Mouse (Mus musculus) stomach, embryonic 15.5 days (tissue): Measurements from ENCODE around the gene Abcg5. TPM values are rescaled to one million over a fixed set of nuclear protein-coding genes. Genes with fewer than 3 reads are reported as not detected.
A peak's percentile ranks its signal among the peaks of the same experiment; 100 is the strongest.

Experiments
- ATAC-seq: fragments of 200-750 bp; cut with Nextera tagmentation; 2 replicates; pipeline ENCODE4 v1.8.0; 2017; ENCODE audit warnings: low read depth, moderate number of reproducible peaks, moderate TSS enrichment; ENCODE audit not compliant: insufficient read depth, low FRiP score
- H3K27ac ChIP-seq: fragments of 300-500 bp; sonication (generic); 2 replicates; pipeline ENCODE4 v1.5.1; 2015; ENCODE audit warnings: mild to moderate bottlenecking, inconsistent platforms
- H3K27me3 ChIP-seq: fragments of 300-500 bp; sonication (generic); replicated peaks from 2 replicates; pipeline ENCODE4 v1.6.1; 2015; ENCODE audit warnings: inconsistent platforms
- H3K36me3 ChIP-seq: fragments of 300-500 bp; sonication (generic); 2 replicates; pipeline ENCODE4 v1.6.1; 2015; ENCODE audit warnings: inconsistent platforms
- H3K4me1 ChIP-seq: fragments of 300-500 bp; sonication (generic); 2 replicates; pipeline ENCODE4 v1.6.1; 2015; ENCODE audit warnings: inconsistent platforms
- H3K4me2 ChIP-seq: fragments of 300-500 bp; sonication (generic); 2 replicates; pipeline ENCODE4 v1.6.1; 2015; ENCODE audit warnings: mild to moderate bottlenecking, inconsistent platforms
- H3K4me3 ChIP-seq: fragments of 300-500 bp; sonication (generic); replicated peaks from 2 replicates; pipeline ENCODE4 v1.5.1; 2015; ENCODE audit warnings: inconsistent platforms
- H3K9ac ChIP-seq: fragments of 300-500 bp; sonication (generic); 2 replicates; pipeline ENCODE4 v1.6.1; 2015; ENCODE audit warnings: inconsistent platforms
- H3K9me3 ChIP-seq: fragments of 300-500 bp; sonication (generic); 2 replicates; pipeline ENCODE4 v1.6.1; 2016; ENCODE audit warnings: inconsistent platforms
- WGBS: fragments of 180-500 bp; shearing (Covaris S2); methylation state at CpG from one replicate; pipeline ENCODE4 v1.1.7; 2015; 5-methylcytosine and 5-hydroxymethylcytosine counted together
- polyA plus RNA-seq: library from polyadenylated mRNA; unstranded; fragments of >200 nt; fragmentation: Nextera tagmentation; extraction: Ambion mirVana; gene quantifications from 2 replicates; pipeline ENCODE4 v1.2.1, GENCODE M21; 2015

Gene Abcg5
- polyA plus RNA-seq, 1 experiment from 2014 or later, result 0.90 TPM

GRCm38 (mm10) chr17:84681670-84682069, 1.1 kb downstream of the Abcg5 start:
- no peak overlapping the region for H3K4me3 ChIP-seq
- no peak overlapping the region for H3K27ac ChIP-seq
- H3K4me2 ChIP-seq, result no peak overlapping the region
- ATAC-seq, result no peak
- no peak overlapping the region for H3K9ac ChIP-seq
- no peaks in the 10 kb centered on the region for H3K9me3 ChIP-seq
- H3K36me3 ChIP-seq, result no peaks in the 10 kb centered on the region
- no peaks in the 10 kb centered on the region for H3K27me3 ChIP-seq
- 73% methylated on average over 3 of the region's 3 CpGs for WGBS
- H3K4me1 ChIP-seq, result no peaks in the 10 kb centered on the region

DNA sequence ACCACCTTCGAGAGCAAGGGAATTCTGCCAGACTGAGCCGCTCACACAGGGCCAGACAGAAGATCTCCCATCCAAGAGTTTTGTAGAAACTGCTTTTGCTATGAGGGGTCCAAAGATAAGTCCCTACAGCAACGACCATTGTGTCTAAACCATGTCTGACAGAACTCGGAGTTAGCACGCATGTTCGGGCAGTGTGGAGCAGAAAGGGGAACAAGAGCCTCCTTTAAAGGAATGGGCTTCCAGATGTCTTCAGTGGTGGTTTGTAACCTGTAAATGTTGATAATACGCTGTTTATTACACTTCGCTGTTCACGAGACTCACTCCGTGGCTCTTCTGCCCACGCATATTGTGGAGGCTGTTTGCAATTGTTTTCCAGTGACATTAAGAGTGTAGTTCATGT, 5.2 kb downstream of the Abcg5 start:
- H3K4me1 ChIP-seq, result no peaks in the 10 kb centered on the region
- 83% methylated on average over 11 of the region's 11 CpGs for WGBS
- no peaks in the 10 kb centered on the region for H3K27me3 ChIP-seq
- no peaks in the 10 kb centered on the region for H3K9me3 ChIP-seq
- H3K4me2 ChIP-seq, result no peak overlapping the region
- H3K27ac ChIP-seq, result no peak overlapping the region
- no peak overlapping the region for H3K9ac ChIP-seq
- no peak overlapping the region for H3K4me3 ChIP-seq
- no peaks in the 10 kb centered on the region for H3K36me3 ChIP-seq
- ATAC-seq, result no peak

- Histone ChIP-seq H3K9ac (no peak within 1 kb of the TSS), H3K4me1 (no peaks in the 10 kb centered on the region), H3K36me3 (no peaks in the 10 kb centered on the region), H3K27me3 (no peaks in the 10 kb centered on the region), H3K9me3 (no peaks in the 10 kb centered on the region), H3K4me3 (peak within 1 kb of the TSS; percentile 33), H3K4me2 (peak within 1 kb of the TSS; percentile 65), H3K27ac (no peak within 1 kb of the TSS)
- no peak for ATAC-seq
- under 1% methylated on average over 24 of the region's 24 CpGs for WGBS
These were observed 6.9 kb downstream of the Abcg5 start, which contains the start of gene Abcg8 for GRCm38 (mm10) chr17:84675951-84676366. Gene Abcg8, plus strand, starts transcription at chr17:84676302.

DNA sequence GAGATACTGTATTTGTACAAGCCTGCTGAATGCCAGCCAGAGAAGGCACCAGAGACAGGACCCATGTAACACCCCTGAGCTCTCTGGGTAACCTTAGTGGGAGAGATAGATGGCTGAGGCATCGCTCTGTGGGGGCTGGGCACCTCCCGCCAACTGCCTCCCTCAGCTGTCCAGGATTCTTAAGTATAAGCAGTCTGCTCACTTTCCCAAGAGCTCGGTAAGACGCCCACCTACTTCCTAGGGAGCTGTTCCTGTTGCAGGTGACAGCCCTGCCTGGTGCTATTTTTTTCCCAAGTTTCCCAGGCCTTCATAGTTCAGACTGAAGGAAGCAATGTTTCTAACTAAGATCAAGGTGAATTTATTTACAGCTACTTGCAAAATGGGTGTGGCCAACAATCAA, 7.6 kb downstream of the Abcg5 start:
- Histone ChIP-seq H3K9me3 (no peaks in the 10 kb centered on the region), H3K27me3 (no peaks in the 10 kb centered on the region), H3K36me3 (no peaks in the 10 kb centered on the region), H3K4me2 (no peak overlapping the region), H3K4me3 (no peak overlapping the region), H3K9ac (no peak overlapping the region), H3K4me1 (no peaks in the 10 kb centered on the region), H3K27ac (no peak overlapping the region)
- no peak for ATAC-seq
- 50% methylated on average over 4 of the region's 4 CpGs for WGBS

GRCm38 (mm10) chr17:84674048-84674447, 8.8 kb downstream of the Abcg5 start:
- 60% methylated on average over 7 of the region's 7 CpGs for WGBS
- H3K4me3 ChIP-seq, result no peak overlapping the region
- H3K27me3 ChIP-seq, result no peaks in the 10 kb centered on the region
- no peaks in the 10 kb centered on the region for H3K36me3 ChIP-seq
- H3K9ac ChIP-seq, result no peak overlapping the region
- H3K4me1 ChIP-seq, result no peaks in the 10 kb centered on the region
- no peak for ATAC-seq
- H3K4me2 ChIP-seq, result no peak overlapping the region
- H3K9me3 ChIP-seq, result no peaks in the 10 kb centered on the region
- H3K27ac ChIP-seq, result no peak overlapping the region

DNA sequence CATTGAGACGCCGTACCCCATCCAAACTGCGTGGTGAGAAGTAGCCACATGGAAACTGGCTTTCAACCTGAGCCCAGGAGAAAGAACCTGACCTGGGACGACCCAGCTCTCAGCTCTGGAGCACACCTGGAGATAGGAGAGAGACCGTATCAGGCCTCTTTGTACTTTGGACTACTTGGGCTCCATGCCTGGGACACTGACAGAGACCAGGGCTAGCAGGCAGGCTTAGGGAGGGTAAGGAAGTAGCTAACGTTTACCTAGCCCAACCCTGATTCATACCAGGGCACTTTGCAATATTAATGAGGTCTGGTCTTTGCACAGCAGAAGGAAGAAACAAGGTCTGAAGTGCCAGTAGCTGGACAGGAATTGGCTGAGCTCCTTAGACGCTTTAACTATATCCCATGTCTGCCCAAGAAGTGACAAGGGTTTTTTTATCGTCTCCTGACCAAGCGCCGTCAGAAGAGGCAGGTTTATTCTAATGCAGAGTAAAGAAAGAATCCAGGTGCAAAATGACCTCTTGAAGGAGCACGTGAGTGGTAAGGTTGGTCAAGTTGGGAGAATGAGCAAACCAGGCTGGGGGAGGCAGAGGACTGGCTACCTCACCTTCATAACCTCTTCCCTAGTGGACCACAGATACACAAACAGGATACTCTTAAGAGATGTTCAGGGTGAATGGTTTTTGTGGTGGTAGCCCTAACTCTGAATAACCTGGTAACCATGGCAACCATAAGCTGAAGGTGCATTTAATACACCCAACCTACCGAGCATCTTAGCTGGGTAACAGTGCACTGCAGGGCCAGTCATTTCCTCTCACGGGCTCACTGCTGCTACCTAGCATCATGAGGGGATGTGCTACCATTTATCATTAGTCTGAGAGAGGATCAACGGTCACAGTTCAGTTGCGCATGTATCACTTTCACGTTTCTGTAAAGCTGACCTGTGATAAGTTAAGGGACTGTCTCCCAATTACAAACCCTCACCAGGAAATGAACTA, 10.1 kb downstream of the Abcg5 start:
- Histone ChIP-seq H3K36me3 (no peaks in the 10 kb centered on the region), H3K27ac (no peak overlapping the region), H3K9me3 (no peaks in the 10 kb centered on the region), H3K9ac (no peak overlapping the region), H3K4me2 (no peak overlapping the region), H3K27me3 (no peaks in the 10 kb centered on the region), H3K4me1 (no peaks in the 10 kb centered on the region), H3K4me3 (no peak overlapping the region)
- 54% methylated on average over 16 of the region's 16 CpGs for WGBS
- ATAC-seq, result peak; percentile 83

- Histone ChIP-seq H3K9ac (no peak overlapping the region), H3K9me3 (no peaks in the 10 kb centered on the region), H3K27me3 (no peaks in the 10 kb centered on the region), H3K4me3 (no peak overlapping the region), H3K36me3 (no peaks in the 10 kb centered on the region), H3K4me2 (no peak overlapping the region), H3K4me1 (no peaks in the 10 kb centered on the region), H3K27ac (no peak overlapping the region)
- ATAC-seq, result no peak
- 83% methylated on average over 3 of the region's 3 CpGs for WGBS
These were observed 15.0 kb downstream of the Abcg5 start for GRCm38 (mm10) chr17:84667848-84668247.

GRCm38 (mm10) chr17:84665691-84666090, 17.1 kb downstream of the Abcg5 start:
- WGBS, result 34% methylated on average over 9 of the region's 9 CpGs
- no peak overlapping the region for H3K9ac ChIP-seq

GRCm38 (mm10) chr17:84665053-84665452, 17.8 kb downstream of the Abcg5 start:
- Histone ChIP-seq H3K27ac (no peak overlapping the region), H3K36me3 (no peaks in the 10 kb centered on the region), H3K4me3 (no peak overlapping the region), H3K4me1 (0 out of 2 replicates have a peak, but pooled peaks cover 4% of the 10 kb centered on the region), H3K27me3 (no peaks in the 10 kb centered on the region), H3K9ac (no peak overlapping the region), H3K9me3 (no peaks in the 10 kb centered on the region), H3K4me2 (no peak overlapping the region)
- no peak for ATAC-seq
- 35% methylated on average over 10 of the region's 10 CpGs for WGBS

More at GRCm38 (mm10) chr17:84665691-84666090, 17.1 kb downstream of the Abcg5 start:
- H3K4me1 ChIP-seq, result 0 out of 2 replicates have a peak, but pooled peaks cover 4% of the 10 kb centered on the region
- H3K4me3 ChIP-seq, result no peak overlapping the region
- H3K36me3 ChIP-seq, result no peaks in the 10 kb centered on the region
- no peaks in the 10 kb centered on the region for H3K9me3 ChIP-seq
- no peaks in the 10 kb centered on the region for H3K27me3 ChIP-seq
- no peak overlapping the region for H3K27ac ChIP-seq
- H3K4me2 ChIP-seq, result no peak overlapping the region
- ATAC-seq, result 0 out of 2 replicates have a peak, but pooled peaks have one; percentile 43

DNA sequence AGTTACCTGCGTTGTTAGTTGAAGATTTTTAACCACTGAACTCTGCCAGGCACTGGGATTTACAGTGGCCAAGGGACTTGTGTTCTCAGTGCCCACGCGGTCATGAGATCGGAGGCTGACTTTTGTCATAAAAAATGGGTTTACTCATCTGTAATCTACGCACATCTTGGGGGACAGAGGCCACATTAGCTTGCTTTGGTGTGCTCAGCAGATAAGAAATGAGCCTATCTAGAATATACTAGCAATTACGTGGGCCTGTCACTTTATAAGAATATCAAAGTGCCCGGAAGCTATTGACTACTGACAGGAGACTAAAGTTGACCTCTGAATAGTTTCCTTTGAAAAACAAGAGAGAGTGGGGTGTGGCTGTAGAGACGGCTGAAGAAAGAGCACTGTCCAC, 23.9 kb downstream of the Abcg5 start:
- Histone ChIP-seq H3K36me3 (no peaks in the 10 kb centered on the region), H3K4me1 (peaks cover 4% of the 10 kb centered on the region; the same call in 1 of the 2 replicates), H3K9me3 (no peaks in the 10 kb centered on the region), H3K9ac (no peak overlapping the region), H3K4me3 (no peak overlapping the region), H3K27ac (no peak overlapping the region), H3K27me3 (no peaks in the 10 kb centered on the region), H3K4me2 (no peak overlapping the region)
- WGBS, result 67% methylated on average over 8 of the region's 8 CpGs
- no peak for ATAC-seq

DNA sequence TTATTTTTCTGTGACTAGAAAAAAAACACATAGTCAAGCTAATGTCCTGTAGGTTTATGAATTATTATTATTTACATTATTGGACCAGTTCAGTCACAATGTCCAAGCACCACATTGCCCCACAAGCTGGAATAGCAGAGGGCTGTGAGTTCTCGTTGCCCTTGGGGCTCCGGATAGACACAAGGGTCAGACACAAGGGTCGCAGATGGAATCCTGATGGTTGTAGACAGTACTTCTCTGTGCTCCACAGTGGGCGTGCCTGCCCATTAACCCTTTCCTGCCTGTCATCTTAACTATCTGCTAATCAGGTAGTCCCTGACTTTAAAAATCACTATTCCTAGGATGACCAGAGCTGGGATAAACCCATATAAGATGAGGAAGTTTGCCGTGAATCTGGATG, 24.6 kb downstream of the Abcg5 start:
- H3K4me2 ChIP-seq, result no peak overlapping the region
- peaks cover 4% of the 10 kb centered on the region; the same call in 1 of the 2 replicates for H3K4me1 ChIP-seq
- no peak for ATAC-seq
- no peak overlapping the region for H3K4me3 ChIP-seq
- no peak overlapping the region for H3K9ac ChIP-seq
- WGBS, result 35% methylated on average over 5 of the region's 5 CpGs
- H3K9me3 ChIP-seq, result no peaks in the 10 kb centered on the region
- no peak overlapping the region for H3K27ac ChIP-seq
- no peaks in the 10 kb centered on the region for H3K36me3 ChIP-seq
- no peaks in the 10 kb centered on the region for H3K27me3 ChIP-seq

DNA sequence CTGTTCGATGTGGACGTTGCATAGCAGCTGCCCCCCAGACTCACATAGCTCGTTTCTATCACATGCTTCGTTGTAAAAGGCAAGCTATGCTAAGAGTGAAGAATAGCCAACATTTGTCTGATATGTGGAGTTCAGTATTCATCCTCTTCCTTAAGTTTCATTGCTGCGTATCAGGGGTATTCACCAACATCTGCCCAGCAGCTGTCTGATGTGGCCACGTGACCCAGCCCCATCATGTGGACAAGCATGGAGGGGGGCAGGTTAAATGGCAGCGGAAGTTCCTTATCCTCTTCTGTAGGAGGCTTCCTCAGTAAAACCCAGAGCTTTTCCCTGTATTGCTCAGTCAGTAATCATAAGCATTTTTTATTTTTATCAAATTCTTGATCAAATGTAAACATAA, 25.0 kb downstream of the Abcg5 start:
- Histone ChIP-seq H3K36me3 (no peaks in the 10 kb centered on the region), H3K4me3 (no peak overlapping the region), H3K27me3 (no peaks in the 10 kb centered on the region), H3K9ac (no peak overlapping the region), H3K27ac (peak overlapping the region; percentile 37; the same call in 1 of the 2 replicates), H3K9me3 (no peaks in the 10 kb centered on the region), H3K4me1 (peaks cover 4% of the 10 kb centered on the region; the same call in 1 of the 2 replicates), H3K4me2 (no peak overlapping the region)
- WGBS, result 49% methylated on average over 7 of the region's 7 CpGs
- no peak for ATAC-seq
